Mouse (Mus musculus) embryo, embryonic 11.5 days (tissue): ENCODE results near the gene Pak6.

Source experiments
- DNase-seq: peaks from one replicate; pipeline ENCODE4 v3.0.0-alpha.2; 2012; ENCODE audit warnings: low read depth, low spot score

Pak6 gene

DNA sequence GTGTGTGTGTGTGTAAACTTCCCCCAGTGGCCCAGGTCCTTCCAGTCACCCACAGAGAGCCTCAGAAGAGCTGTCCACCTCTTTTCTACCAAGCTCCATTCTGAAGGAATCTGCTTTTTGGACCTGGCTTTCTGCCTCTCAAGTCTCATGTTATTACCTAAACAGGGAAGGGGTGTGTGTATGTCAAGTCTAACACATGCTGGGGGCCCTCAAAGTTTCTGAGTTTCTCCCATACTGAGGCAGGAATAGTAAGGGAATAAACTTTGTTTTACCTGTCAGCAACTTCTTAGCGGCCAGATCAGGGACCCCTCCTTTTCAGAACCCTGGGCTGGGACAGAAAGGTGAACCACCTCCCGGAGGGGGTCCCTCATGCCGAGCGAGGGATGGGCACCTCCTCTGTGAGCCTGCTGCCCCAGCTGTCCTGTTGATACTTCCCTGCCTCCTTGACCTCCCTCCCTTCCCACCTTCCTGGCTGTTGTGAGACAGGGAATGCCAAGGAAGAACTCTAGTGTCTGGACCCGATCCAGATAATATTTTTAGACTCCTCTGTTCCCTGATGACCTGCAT, 34.3 kb downstream of the Pak6 start:
- no peak for DNase-seq

DNA sequence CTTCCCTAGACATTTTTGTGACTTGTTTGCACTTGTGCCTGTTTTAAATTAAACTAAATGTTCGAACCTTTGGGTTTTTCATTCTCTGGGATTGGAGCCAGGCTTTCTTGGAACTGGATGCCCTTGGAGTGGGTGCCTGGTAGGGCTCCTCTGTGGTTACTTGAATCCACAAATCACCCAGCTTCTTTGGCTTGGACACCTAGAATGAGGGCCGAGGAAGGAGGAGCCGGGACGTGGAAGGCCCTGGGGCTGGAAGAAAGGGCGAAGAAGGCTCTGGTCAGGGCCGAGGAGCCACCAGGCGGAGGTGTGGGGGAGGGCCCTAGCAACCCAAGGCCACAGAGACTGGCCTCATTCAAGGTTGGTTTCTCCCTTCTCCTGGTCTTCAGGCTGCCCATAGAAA, 34.9 kb downstream of the Pak6 start:
- DNase-seq: no peak

DNA sequence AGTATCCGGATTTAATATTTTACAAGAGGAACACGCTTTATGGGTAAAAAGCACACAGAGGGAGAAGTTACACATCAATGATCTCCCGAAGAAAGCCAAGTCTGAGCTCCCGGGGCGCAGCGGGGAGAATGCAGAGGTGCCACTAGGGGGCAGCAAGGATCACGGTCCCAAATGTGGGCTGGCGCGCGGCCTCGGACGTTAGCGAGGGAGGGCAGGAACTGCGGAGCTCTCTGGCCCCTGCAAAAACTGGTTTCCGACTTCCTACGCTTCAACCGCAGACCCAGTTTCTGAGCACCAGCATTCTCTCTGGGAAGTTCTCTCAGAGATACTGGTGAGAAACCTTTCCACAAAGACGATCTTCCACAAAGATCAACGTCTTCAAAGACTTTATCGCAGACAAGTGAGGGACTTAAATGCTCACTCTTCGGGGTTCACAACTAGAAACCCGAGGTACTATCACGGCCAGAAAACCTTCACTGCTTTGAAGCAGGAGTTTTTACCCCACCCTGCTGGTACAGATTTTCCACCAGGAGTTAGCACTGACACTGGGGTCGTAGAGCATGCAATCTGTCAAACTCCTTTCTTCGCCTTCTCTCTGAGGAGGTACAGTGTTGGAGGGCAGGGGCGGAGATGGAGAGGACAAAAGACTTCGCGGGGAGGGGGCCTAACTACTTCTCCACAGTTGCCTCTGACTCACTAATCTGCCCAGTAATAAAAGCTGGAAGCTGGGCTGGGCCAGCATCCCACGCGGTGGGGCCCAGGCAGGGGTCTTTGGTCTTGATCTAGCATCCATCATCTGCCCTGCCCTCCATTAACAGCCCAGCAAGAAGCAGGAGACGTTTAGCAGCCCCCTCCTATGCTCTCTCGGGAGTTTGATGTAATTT, 37.3 kb downstream of the Pak6 start:
- peak; percentile 69 for DNase-seq

DNA sequence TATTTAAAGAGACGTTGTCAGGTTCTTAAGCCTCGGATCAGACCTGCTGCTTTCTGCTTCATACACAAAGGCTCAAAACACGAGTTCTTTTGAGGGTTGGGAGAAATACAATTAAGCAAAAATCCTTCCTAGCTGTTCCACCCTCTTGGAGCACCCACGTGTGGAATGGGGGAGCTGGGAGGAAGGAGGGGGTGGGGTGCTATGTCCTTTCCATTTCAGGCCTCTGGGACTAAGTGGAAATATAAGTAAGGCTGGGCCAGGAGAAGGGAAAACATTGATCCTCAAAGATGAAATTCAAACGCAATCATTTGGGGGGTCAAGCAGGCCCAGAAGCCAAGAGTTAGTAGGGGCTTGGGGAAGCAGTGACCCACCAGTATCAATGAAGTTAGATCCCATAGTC, 38.1 kb downstream of the Pak6 start:
- no peak for DNase-seq

DNA sequence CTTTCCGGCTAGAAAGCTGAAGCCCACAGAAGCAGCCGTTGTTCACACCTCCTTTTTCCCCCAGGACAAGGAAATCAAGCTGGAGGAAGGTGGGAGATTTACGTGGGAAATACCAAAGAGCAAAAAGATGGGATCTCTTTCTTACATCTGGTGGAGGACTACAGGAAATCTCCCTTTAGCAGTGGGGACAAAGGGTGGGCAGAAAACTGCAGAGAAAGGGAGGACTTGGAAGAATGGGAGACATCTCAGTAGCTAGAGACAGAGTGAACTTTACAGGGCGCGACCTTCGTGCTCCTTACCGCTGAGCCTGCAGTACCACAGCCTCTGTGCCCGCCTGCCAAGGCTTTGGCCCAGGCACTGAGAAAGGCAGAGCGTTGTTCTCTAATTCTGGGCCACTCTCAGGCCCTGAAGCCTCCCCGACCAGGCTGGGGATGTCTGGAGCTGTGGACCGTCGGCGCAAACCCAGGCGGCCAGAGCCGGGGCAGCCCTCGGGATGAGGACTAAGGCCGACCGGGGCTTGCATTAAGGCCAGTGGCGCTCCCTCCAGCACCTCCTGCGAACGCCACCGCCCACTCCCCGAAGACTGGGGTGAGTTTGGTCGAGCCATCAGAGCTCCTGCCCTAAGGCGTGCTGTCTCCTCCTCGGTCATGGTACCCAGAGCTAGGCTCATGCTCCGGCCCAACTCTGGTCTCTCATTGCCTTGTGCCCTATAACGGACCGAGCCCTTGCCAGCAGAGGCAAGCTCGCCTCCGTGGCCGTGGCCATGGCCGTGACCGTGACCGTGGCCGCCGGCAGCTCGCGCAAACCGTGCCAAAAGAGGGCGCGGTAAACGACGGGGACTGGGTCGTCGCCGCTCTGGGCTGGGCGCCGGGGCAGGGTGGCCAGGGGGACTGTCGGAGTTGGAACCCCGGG, 39.1 kb downstream of the Pak6 start:
- no peak for DNase-seq

DNA sequence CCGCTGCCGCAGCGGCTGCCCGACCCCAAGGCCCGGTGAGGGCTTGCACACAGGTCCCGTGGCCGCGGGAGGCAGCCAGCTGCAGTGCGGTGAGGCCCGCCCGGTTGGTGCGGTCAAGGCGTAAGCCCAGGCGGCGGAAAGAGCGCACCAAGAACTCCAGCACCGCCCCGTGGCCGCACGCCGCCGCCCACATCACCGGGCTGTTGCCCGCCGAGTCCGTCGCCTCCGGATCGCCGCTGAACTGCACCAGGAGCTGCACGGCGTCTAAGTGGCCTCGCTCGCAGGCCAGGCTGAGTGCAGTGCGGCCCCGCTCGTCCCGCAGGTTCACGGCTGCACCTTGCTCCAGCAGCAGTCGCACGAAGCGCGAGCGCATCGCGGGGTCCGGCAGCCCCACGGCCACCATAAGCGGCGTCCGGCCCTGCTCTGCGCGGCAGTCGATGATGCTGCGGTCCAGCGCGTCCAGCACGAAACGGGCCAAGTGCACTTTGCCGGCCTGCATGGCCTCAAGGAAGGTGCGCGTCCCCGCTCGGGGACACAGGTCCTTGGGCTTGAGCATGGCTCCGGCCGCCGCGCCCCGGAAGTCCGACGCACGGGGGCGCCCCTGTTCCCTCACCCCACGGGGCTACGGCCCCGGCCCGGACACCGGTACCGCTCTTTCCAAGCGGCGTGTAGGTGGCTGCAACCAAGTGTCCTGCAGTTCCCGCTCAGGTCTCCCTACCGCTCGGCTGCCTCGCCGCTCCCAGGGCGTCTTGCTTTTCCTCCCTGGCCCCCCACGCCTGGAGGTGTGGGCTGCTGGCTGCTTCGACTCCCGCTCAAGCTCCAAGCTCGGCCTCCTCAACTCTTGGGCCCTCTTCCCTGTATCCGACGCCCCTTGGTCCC, 40.0 kb downstream of the Pak6 start:
- DNase-seq: no peak

DNA sequence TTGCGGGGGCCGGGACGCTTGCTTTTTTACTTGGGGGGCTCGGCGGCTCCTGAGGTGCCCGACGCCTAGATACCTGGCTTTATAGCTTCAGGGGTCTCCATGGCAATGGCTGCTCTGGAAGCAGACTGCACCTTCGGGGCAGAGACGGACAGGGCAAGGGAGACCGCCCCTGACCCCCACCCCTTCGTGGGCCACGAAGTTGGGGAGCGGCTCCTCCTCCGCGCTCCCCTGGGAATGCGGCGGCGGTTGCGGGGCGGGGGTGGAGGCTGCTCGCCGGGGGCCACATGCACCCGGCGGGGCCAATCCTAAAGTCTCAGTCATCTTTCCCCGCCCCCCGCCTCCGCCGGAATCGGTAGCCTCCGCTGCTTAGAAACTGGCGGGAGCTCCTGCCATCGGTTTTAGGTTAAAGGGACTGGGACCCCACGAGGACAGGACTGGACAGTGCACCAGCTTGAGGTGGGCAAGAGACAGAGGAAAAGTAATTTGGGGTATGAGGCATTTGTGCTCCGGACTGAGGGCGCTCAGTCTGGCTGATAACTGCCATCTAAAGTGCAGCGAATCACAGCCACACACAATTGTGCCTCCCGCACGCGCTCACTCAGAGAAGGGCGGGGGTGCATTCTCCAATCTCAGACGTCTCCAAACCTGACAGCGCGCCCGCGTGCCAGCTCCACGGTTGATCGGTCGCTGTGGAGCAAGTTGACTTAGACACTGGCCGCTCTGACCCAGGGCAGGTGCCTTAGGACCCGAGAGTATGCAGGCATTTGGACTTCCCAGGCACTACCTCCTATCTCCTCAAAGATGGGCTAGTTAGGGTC, 41.0 kb downstream of the Pak6 start, which contains the start of gene Ankrd63:
Ankrd63 (minus strand) TSS at position 51 of the 818 bp plus-strand sequence.
- no peak for DNase-seq

DNA sequence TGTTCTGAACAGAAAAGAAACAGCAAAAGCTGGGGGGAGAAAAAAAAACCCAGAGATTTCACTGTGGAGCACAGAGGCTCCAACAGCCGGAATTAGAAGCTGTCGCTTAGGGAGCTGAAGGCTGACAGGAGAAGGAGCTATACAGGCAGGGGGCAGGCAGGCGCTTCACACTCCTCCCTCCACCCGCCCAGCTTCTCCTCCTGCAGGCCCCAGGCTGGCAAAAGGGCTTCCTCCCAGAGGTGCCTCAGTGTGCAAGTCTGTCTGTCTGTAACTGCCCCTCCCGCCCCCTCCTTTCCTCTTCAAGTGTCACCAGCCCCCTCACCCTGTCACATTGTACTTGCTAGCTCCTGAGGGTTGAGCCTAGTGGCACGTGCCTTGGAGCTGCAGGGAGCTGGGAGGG, 43.3 kb downstream of the Pak6 start:
- no peak for DNase-seq

DNA sequence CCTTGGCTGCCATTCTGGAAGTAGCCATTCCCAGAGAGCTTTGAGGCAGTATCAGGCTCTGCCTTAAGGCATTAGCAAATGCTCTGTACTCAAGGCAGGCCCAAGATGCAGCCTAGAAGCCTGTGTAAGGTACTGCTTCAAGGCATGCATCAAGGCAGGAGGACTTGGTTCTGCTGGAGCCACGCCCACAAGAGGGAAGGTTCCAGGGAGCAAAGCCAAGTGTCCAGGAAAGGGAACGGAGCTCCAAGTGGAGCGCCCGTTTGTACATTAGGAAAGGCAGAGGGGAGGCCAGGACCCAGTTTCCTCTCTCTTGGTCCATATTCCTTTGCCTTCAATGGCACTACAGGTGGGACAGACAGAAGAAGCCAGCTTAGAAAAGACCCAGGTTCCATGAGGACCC, 45.4 kb downstream of the Pak6 start:
- no peak for DNase-seq

DNA sequence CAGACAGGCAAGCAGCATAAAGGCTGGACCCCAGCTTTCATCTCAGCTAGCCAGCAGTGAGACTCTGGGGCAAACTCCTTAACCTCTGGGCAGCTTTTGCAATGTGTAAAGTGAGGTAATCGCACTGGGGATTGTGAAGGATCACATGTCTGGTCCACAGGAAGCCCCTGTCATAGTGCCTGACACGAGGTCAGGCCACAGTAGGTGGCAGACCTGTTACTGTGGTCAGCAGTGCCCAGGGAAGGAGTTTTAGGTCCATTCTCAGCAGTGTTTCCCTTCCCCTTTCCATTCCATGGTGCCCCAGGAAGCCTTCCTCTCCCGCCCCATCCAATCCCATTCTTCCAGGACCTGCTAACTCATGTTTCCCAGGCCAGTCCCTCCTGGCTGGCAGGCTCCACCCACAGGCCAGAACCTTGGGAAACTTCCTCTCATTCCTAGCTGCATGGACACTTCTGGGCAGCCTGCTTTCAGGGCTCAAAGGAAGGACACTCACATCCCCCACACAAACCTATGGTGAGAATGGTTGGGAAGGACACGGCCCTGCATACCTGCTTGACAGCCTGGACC, 46.6 kb downstream of the Pak6 start:
- no peak for DNase-seq

DNA sequence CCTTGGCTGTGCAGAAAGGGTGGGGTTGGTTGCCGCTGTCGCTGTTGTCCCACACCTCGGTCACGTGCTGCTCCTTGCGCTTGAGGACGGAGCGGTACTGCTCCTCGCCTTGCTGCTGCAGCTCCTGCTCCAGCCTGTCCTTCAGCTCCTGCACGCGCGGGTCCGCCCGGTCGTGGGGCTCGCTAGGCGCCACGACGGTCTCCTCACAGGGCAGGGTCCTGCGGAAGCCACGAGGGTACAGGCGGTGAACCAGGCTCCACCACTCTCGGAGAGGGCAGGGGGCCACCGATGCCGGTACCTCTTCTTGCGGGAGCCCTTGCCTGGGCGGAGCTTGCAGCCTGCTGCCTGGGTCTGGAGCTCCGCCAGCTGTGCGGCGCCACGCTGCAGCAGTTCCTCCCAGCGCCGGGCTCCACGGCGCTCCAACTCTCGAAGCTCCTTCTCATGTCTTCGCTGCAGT, 48.0 kb downstream of the Pak6 start:
- no peak for DNase-seq

DNA sequence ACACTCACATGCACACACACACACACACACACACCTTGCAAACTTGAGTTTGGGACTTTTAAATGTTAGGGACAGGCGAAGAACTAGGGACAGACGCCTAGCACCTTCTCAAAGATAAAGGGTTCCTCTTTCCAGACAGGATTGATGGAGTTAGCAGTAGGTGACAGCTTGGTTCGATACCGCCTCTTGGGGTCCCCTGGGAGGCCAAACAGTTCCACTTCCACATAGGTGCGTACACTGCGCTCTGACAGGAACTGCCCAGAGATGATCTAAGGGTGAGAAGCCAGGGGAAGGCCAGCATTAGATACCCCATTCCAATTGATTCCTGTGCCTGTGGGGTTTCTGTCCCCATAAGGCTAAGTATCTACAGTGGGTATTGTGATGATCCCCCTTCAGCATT, 50.5 kb downstream of the Pak6 start:
- no peak for DNase-seq

DNA sequence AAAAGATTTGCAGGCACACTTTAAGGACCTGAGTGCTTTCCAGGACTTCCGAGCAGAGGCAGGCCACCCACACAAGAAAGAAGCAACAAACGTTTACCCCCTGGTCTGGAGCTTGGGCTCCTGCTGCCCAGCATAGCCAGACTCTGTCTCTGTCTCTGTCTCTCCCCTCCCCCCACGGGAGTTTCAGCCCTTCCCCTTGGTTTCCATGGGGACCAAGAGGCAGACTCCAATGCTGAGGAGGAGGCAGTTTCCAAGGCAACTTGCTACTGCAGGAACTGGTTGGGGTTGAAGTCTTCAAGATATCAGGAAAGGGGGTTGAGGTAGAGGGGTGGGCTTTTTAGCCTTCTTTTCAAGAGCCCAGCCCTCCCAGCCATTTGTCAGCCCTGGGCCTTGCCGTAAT, 51.1 kb downstream of the Pak6 start:
- DNase-seq: no peak

DNA sequence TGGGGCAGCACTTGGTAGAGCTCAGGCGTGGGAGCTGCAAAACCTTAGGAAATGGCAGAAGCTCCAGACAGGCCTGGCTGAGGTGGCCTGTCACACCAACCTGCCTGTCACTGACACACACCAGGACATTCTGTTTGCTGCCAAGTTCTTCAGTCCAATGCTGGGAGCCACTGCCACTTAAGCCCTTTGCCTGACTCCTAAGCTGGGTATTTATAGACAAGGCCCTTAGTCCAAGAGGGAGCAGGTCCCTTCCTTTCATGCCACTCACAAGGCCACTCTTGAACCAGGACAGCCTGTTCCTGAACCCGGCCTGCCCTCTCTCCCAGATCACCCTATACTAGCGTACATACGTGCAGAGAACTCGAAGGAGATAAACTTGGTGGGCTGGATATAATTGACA, 53.6 kb downstream of the Pak6 start:
- DNase-seq: no peak

DNA sequence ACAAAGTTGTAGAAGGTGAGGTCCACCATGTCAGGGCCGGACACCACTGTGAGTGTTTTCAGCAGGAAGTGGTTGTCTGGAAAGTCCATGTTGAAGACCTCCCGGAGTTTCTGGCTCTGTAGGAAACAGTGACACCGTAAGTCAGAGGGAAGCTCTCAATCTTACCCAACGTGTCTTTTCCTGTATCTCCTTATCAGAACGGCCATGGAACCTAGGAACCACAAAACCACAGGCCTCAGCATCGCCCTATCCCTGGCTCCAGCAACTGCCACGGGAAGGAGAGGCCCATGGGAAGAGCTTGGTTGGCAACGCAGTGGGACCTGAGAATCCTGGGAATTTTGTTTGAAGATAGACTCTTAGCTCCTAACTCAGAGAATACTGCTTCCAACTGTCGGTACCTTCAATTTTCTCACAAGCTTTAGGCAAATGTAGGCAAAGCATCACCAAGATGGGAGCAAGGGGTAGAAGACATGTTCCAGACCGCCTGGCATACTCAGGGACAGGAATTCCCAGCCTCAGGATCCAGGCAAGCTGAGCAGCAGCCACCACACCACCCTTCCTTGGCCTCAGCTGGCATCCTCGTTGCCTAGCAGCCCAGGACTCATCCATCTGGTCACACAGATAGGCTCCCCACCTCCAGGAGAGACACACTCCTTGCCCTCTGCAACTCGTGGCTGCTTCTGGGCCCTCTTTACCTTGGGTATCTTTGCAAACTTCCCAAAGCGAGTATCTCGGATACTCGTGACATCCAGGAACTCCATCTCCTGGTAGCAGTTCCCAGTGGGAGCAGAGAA, 60.8 kb downstream of the Pak6 start:
- no peak for DNase-seq

DNA sequence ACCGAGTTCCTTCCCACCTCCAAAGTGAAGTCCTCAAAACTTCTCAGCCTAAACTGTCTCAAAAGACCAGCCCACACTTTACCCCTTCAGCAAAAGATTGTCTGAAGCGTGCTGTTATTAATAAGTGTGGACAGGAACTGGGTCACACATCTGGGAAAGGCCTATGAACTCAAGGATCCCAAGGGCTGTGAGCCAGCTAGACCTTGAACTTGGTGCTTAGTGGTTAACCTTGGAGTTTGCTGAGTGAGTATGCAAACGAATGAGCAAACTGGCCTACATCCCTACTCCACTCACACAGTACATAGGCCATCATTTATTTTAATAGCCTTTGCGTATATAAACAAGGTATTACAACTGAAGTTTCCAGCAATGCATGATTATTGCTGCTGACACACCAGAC, 62.4 kb downstream of the Pak6 start:
- no peak for DNase-seq

DNA sequence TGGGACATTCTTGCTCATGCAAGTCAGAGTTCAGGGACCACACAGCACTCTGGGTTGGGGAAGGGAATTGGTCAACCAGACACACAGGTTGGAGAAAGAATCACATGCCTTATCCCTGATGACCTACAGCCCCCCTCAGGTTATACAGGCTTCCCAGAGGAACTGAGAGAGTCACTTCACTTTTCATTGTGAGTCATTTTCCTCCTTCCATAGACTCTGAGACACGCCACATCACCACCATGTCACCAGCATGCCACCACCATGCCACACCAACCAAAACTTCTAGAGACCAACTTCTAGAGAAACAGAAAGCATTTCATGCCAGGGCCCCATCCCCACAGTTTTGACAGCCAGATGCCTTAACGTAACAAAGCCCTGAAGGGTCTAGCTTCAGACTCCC, 63.8 kb downstream of the Pak6 start:
- DNase-seq: no peak

DNA sequence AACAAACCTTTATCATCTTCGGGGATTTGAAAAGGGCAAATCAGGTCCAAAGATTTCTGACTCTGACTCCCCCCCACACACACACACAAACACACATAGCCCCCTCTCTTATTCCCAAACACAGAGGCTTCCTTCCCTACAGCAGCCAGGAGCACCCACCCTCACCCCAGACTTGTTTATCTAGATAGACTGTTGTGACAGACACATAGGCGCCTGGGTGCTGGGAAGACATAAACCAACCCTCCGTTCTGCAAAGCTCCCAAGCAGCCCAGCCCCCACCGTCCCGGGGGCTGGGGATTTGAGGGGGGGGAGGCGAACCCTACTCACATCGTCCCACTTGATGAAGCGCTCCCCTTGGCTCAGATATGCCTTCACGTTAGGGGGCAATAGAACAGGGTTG, 64.8 kb downstream of the Pak6 start:
- no peak for DNase-seq

DNA sequence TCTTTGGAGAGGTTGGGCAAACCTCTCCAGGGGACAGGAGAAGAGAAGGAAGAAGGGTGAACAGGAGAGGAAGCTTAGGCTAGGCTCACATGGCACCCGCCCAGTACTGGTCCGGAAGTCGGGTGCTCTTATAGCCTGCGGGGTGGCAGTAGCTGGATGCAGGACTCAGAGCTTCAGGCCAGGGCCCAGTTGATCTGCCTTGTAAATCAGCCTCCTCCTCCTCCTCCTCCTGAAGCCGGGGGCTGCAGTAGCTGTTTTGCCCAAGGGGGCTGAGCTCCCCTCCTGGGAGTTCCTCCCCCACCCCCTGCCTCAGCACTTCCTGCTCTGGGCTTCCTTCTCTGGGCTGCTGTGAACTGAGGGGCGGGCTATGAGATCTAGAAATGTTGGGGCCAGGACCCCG, 65.2 kb downstream of the Pak6 start, which contains the start of gene Plcb2:
Plcb2 (minus strand) TSS at position 102 of the 400 bp plus-strand sequence.
- no peak for DNase-seq
